Mouse (Mus musculus) heart, embryonic 12.5 days (tissue): ENCODE measurements at regions not wholly inside any gene's neighbourhood (a gene's known extent, or its start where the extent isn't known, plus 50 kb on each side); places are given as distances from the start of the nearest gene placed in this dataset.
"Not testable (repeated sequence)": the region's sequence is repeated elsewhere in the genome, so short reads cannot be mapped to it uniquely, and the experiment has no call there.

Source experiments
- ATAC-seq: fragments of 200-750 bp; cut with Nextera tagmentation; 2 replicates; pipeline ENCODE4 v1.8.0; 2017; ENCODE audit warnings: moderate TSS enrichment, moderate library complexity; ENCODE audit not compliant: insufficient number of reproducible peaks, low FRiP score
- H3K27ac ChIP-seq: fragments of 300-500 bp; sonication (generic); 2 replicates; pipeline ENCODE4 v1.5.1; 2016; ENCODE audit warnings: mild to moderate bottlenecking, moderate library complexity; ENCODE audit not compliant: poor library complexity, severe bottlenecking
- H3K27me3 ChIP-seq: fragments of 300-500 bp; sonication (generic); replicated peaks from 2 replicates; pipeline ENCODE4 v1.6.1; 2016; ENCODE audit warnings: mild to moderate bottlenecking, moderate library complexity
- H3K36me3 ChIP-seq: fragments of 300-500 bp; sonication (generic); 2 replicates; pipeline ENCODE4 v1.6.1; 2016; ENCODE audit warnings: mild to moderate bottlenecking, moderate library complexity
- H3K4me1 ChIP-seq: fragments of 300-500 bp; sonication (generic); replicated peaks from 2 replicates; pipeline ENCODE4 v1.6.1; 2016; ENCODE audit warnings: mild to moderate bottlenecking
- H3K4me2 ChIP-seq: fragments of 300-500 bp; sonication (generic); 2 replicates; pipeline ENCODE4 v1.6.1; 2016; ENCODE audit warnings: mild to moderate bottlenecking, moderate library complexity
- H3K4me3 ChIP-seq: fragments of 300-500 bp; sonication (generic); 2 replicates; pipeline ENCODE4 v1.5.1; 2016; ENCODE audit warnings: mild to moderate bottlenecking
- H3K9ac ChIP-seq: fragments of 300-500 bp; sonication (generic); 2 replicates; pipeline ENCODE4 v1.6.1; 2016; ENCODE audit warnings: mild to moderate bottlenecking, moderate library complexity
- H3K9me3 ChIP-seq: fragments of 300-500 bp; sonication (generic); replicated peaks from 2 replicates; pipeline ENCODE4 v1.6.1; 2016; ENCODE audit warnings: mild to moderate bottlenecking, moderate library complexity
- WGBS: fragments of 180-500 bp; shearing (Covaris S2); methylation state at CpG from one replicate; pipeline ENCODE4 v1.1.7; 2016; 5-methylcytosine and 5-hydroxymethylcytosine counted together

- not testable (repeated sequence) for H3K27ac ChIP-seq, H3K4me2 ChIP-seq, H3K4me3 ChIP-seq, H3K4me1 ChIP-seq, ATAC-seq, H3K9me3 ChIP-seq, H3K27me3 ChIP-seq, H3K36me3 ChIP-seq, H3K9ac ChIP-seq
- WGBS = 87% methylated on average over 2 of the region's 2 CpGs
Measured at GRCm38 (mm10) chr1:164517362-164517761, 59.2 kb upstream of the Atp1b1 start.

GRCm38 (mm10) chr1:164511628-164512385, 53.7 kb upstream of the Atp1b1 start:
- Histone ChIP-seq H3K9ac (no peak overlapping the region), H3K4me2 (no peak overlapping the region), H3K4me3 (no peak overlapping the region), H3K4me1 (peaks cover 8% of the 10 kb centered on the region), H3K36me3 (no peaks in the 10 kb centered on the region), H3K27ac (no peak overlapping the region), H3K27me3 (no peaks in the 10 kb centered on the region), H3K9me3 (no peaks in the 10 kb centered on the region)
- no peak for ATAC-seq
- WGBS = 74% methylated on average over 7 of the region's 7 CpGs

GRCm38 (mm10) chr1:164509226-164509625, 51.1 kb upstream of the Atp1b1 start:
- Histone ChIP-seq H3K4me2 (no peak overlapping the region), H3K27me3 (no peaks in the 10 kb centered on the region), H3K9ac (no peak overlapping the region), H3K9me3 (no peaks in the 10 kb centered on the region), H3K4me1 (peaks cover 8% of the 10 kb centered on the region), H3K27ac (no peak overlapping the region), H3K4me3 (no peak overlapping the region), H3K36me3 (no peaks in the 10 kb centered on the region)
- WGBS = 77% methylated on average over 1 of the region's 1 CpGs
- ATAC-seq = no peak

GRCm38 (mm10) chr1:164508556-164508955, 50.4 kb upstream of the Atp1b1 start:
- Histone ChIP-seq H3K4me2 (no peak overlapping the region), H3K4me1 (peaks cover 8% of the 10 kb centered on the region), H3K9me3 (no peaks in the 10 kb centered on the region), H3K4me3 (no peak overlapping the region), H3K27me3 (no peaks in the 10 kb centered on the region), H3K9ac (no peak overlapping the region), H3K27ac (no peak overlapping the region), H3K36me3 (no peaks in the 10 kb centered on the region)
- ATAC-seq = no peak
- 81% methylated on average over 8 of the region's 8 CpGs for WGBS

- no peaks in the 10 kb centered on the region for H3K9me3 ChIP-seq
- H3K4me3 ChIP-seq = no peak overlapping the region
- H3K36me3 ChIP-seq = no peaks in the 10 kb centered on the region
- no peaks in the 10 kb centered on the region for H3K27me3 ChIP-seq
- 79% methylated on average over 5 of the region's 5 CpGs for WGBS
- ATAC-seq = no peak
- H3K27ac ChIP-seq = no peak overlapping the region
- H3K4me2 ChIP-seq = no peak overlapping the region
- H3K4me1 ChIP-seq = peaks cover 9% of the 10 kb centered on the region
- H3K9ac ChIP-seq = no peak overlapping the region
Measured at GRCm38 (mm10) chr1:164508106-164508505, 50.0 kb upstream of the Atp1b1 start.
